Mouse (Mus musculus) small intestine, adult 2 months (tissue): Measurements from ENCODE around the gene Ift22.

ENCODE experiments used
- CTCF ChIP-seq: fragments of 200-500 bp; IDR thresholded peaks from 2 replicates; pipeline ENCODE4 v1.5.1; 2012; ENCODE audit warnings: low read depth, mild to moderate bottlenecking, control low read depth, inconsistent platforms, low read length, moderate library complexity, mixed read lengths; ENCODE audit not compliant: insufficient replicate concordance, insufficient read length; ENCODE audit errors: extremely low read depth
- POLR2A ChIP-seq: fragments of 200-500 bp; IDR thresholded peaks from 2 replicates; pipeline ENCODE4 v1.6.1; 2012; ENCODE audit warnings: low read depth, mild to moderate bottlenecking, control low read depth, inconsistent platforms, low read length, moderate library complexity

DNA sequence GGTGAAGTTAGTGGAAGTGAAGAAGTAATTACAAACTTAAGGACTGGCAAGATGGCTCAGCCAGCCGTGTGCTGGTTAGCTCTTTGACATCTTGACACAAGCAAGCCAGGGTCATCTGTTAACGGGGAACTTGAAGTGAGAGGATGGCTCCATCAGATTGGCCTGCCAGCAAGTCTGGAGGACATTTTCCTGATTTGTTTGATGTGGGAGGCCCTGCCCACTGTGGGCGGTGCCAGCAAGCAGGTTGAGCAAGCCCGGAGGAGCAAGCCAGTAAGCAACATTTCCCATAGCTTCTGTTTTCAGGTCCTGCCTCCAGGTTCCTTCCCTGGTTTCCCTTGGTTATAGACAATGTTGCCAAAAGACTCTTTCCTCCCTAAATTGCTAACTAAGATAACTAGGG, 47.7 kb downstream of the Ift22 start:
- TF ChIP-seq CTCF, result no peak
- TF ChIP-seq POLR2A, result no peak
